Mouse (Mus musculus) liver, embryonic 16.5 days (tissue): ENCODE results near the gene Rgl1. TPM values are rescaled to one million over a fixed set of nuclear protein-coding genes. Genes with fewer than 3 reads are reported as not detected.
"Not testable (repeated sequence)": the region's sequence is repeated elsewhere in the genome, so short reads cannot be mapped to it uniquely, and the experiment has no call there.

Experiments used
- ATAC-seq: fragments of 200-750 bp; cut with Nextera tagmentation; 2 replicates; pipeline ENCODE4 v1.8.0; 2017; ENCODE audit warnings: low read depth, mild to moderate bottlenecking, moderate number of reproducible peaks, moderate library complexity
- H3K27ac ChIP-seq: fragments of 300-500 bp; sonication (generic); 2 replicates; pipeline ENCODE4 v1.5.1; 2014; ENCODE audit warnings: mild to moderate bottlenecking, low read length
- H3K27me3 ChIP-seq: fragments of 300-500 bp; sonication (generic); 2 replicates; pipeline ENCODE4 v1.6.1; 2014; ENCODE audit warnings: low read depth, low read length, mixed read lengths; ENCODE audit not compliant: control insufficient read depth, insufficient read depth
- H3K36me3 ChIP-seq: fragments of 300-500 bp; sonication (generic); 2 replicates; pipeline ENCODE4 v1.6.1; 2014; ENCODE audit warnings: mild to moderate bottlenecking; ENCODE audit not compliant: control insufficient read depth, insufficient read depth
- H3K4me1 ChIP-seq: fragments of 300-500 bp; sonication (generic); 2 replicates; pipeline ENCODE4 v1.6.1; 2014; ENCODE audit warnings: low read depth, low read length, mixed read lengths; ENCODE audit not compliant: control insufficient read depth
- H3K4me2 ChIP-seq: fragments of 300-500 bp; sonication (generic); 2 replicates; pipeline ENCODE4 v1.6.1; 2014; ENCODE audit warnings: low read depth, low read length, mixed read lengths
- H3K4me3 ChIP-seq: fragments of 300-500 bp; sonication (generic); 2 replicates; pipeline ENCODE4 v1.5.1; 2014; ENCODE audit warnings: low read depth, mild to moderate bottlenecking, low read length
- H3K9ac ChIP-seq: fragments of 300-500 bp; sonication (generic); 2 replicates; pipeline ENCODE4 v1.6.1; 2014; ENCODE audit warnings: low read depth, low read length
- H3K9me3 ChIP-seq: fragments of 300-500 bp; sonication (generic); replicated peaks from 2 replicates; pipeline ENCODE4 v1.6.1; 2016; ENCODE audit warnings: low read length; ENCODE audit not compliant: control insufficient read depth
- WGBS: fragments of 180-500 bp; shearing (Covaris S2); extraction: QIAGEN DNeasy Blood & Tissue Kit; methylation state at CpG from one replicate; pipeline ENCODE4 v1.1.7; 2014; ENCODE audit not compliant: insufficient replicate concordance; 5-methylcytosine and 5-hydroxymethylcytosine counted together
- polyA plus RNA-seq: library from polyadenylated mRNA; unstranded; fragments of >200 nt; fragmentation: Nextera tagmentation; extraction: Ambion mirVana; gene quantifications from 2 replicates; pipeline ENCODE4 v1.2.1, GENCODE M21; 2015

Gene Rgl1
- polyA plus RNA-seq, 1 experiment from 2014 or later = 14.2 TPM

DNA sequence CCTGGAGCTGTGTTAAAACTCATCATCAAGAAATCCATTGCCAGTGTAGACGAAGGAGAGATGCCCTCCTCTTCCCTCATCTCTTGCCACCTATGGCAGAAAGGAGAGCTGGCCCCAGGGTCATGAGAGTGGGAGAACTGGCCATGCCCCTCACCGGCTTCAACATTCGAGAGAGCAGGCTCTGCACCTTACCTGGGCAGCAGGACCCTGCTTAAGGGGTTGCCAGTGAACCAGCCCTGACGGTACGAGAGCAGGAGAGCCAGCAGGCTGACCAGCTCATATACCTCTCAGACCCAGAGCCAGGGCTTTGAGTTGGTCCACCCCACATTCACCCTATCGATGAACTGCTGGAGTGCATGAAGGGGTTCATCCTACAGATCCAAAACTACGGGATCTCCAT, 105.7 kb downstream of the Rgl1 start:
- no peak overlapping the region for H3K9ac ChIP-seq
- H3K27me3 ChIP-seq = no peaks in the 10 kb centered on the region
- no peaks in the 10 kb centered on the region for H3K9me3 ChIP-seq
- no peaks in the 10 kb centered on the region for H3K36me3 ChIP-seq
- H3K27ac ChIP-seq = no peak overlapping the region
- no peak overlapping the region for H3K4me2 ChIP-seq
- 61% methylated on average over 7 of the region's 7 CpGs for whole genome bisulfite sequencing
- ATAC-seq = no peak
- H3K4me3 ChIP-seq = no peak overlapping the region
- no peaks in the 10 kb centered on the region for H3K4me1 ChIP-seq

GRCm38 (mm10) chr1:152659961-152660360, 106.2 kb downstream of the Rgl1 start:
- H3K36me3 ChIP-seq = no peaks in the 10 kb centered on the region
- no peak for ATAC-seq
- H3K4me1 ChIP-seq = no peaks in the 10 kb centered on the region
- no peak overlapping the region for H3K27ac ChIP-seq
- H3K4me2 ChIP-seq = no peak overlapping the region
- 66% methylated on average over 4 of the region's 4 CpGs for WGBS
- no peak overlapping the region for H3K4me3 ChIP-seq
- H3K27me3 ChIP-seq = no peaks in the 10 kb centered on the region
- H3K9ac ChIP-seq = no peak overlapping the region
- H3K9me3 ChIP-seq = no peaks in the 10 kb centered on the region

DNA sequence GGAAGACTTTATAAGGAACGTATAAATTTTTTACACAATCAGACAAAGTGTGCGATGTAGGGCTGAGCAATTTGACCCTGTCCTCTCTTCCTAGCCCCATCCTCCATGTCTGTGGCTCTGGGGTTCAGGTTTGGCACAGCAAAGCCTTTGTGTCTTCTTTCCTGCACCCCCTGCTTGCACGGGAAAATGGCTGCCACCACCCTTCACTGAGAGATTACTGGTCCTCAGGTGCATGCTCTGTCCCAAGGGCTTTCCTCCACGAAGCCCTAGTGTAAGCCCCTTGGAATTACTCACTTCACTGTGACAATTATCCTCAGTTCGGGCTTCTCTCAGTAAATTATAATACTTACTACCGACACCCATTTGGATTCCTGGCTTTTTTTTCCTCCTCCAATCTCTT, 109.5 kb downstream of the Rgl1 start:
- ATAC-seq = no peak
- Histone ChIP-seq H3K9me3 (no peaks in the 10 kb centered on the region), H3K4me2 (no peak overlapping the region), H3K9ac (no peak overlapping the region), H3K4me3 (no peak overlapping the region), H3K4me1 (no peaks in the 10 kb centered on the region), H3K27me3 (no peaks in the 10 kb centered on the region), H3K27ac (no peak overlapping the region), H3K36me3 (no peaks in the 10 kb centered on the region)
- 65% methylated on average over 6 of the region's 6 CpGs for WGBS

- H3K36me3 ChIP-seq = no peaks in the 10 kb centered on the region
- no peaks in the 10 kb centered on the region for H3K4me1 ChIP-seq
- no peaks in the 10 kb centered on the region for H3K9me3 ChIP-seq
- H3K27ac ChIP-seq = no peak overlapping the region
- no peak overlapping the region for H3K4me2 ChIP-seq
- no peak overlapping the region for H3K9ac ChIP-seq
- H3K4me3 ChIP-seq = no peak overlapping the region
- ATAC-seq = no peak
- WGBS = 70% methylated on average over 6 of the region's 6 CpGs
- no peaks in the 10 kb centered on the region for H3K27me3 ChIP-seq
Measured at GRCm38 (mm10) chr1:152654851-152655250, 111.3 kb downstream of the Rgl1 start.

DNA sequence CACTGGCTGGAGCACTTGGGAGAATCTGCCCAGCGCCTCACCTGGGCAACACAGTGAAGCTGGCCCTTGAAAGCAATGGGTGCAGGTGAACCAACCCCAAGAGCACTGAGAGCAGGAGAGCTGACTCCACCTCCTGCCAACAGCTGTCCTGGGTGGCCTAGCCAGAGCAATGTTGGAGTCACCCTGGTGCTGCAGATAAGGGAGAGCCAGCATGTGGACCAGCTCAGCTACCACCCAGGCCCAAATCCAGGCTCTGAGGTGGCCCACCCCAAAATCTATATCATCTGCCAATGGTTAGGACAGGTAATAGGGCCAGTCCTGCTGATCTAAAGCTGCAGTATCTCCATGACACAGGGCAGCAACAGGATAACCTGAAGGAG, 114.7 kb downstream of the Rgl1 start:
- no peaks in the 10 kb centered on the region for H3K9me3 ChIP-seq
- H3K4me1 ChIP-seq = no peaks in the 10 kb centered on the region
- 41% methylated on average over 1 of the region's 1 CpGs for WGBS
- no peaks in the 10 kb centered on the region for H3K36me3 ChIP-seq
- no peak overlapping the region for H3K27ac ChIP-seq
- no peak overlapping the region for H3K9ac ChIP-seq
- no peaks in the 10 kb centered on the region for H3K27me3 ChIP-seq
- H3K4me2 ChIP-seq = no peak overlapping the region
- no peak for ATAC-seq
- H3K4me3 ChIP-seq = no peak overlapping the region

DNA sequence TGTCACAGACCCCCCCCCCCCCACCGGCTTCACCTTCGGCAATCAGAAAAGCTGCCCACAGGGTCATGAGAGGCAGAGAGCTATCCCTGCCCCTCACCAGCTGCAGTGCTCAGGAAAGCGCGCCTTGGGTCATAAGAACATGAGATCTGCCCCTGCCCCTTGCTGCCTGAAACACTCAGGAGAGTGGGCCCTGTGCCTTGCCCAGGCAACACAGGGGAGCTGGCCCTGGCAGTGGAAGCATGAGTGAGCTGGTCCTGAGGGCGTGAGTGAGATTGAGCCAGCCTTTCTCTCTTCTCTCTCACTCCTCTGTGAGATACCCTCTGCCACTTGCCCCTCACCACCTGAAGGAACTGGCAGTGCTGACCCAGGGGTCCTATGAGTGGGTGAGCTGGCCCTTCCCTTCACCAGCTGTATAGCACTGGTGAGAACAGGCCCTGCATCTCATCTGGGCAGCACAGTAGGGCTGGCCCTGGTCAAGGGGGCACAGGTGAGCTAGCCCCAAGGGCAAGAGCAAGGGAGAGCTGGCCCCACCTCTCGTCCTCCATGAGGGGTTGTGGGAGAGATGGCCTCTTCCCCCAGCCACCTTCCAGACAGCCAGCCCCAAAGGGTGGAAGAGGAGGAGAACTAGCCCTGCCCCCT, 115.2 kb downstream of the Rgl1 start:
- Histone ChIP-seq H3K27me3 (no peaks in the 10 kb centered on the region), H3K36me3 (no peaks in the 10 kb centered on the region), H3K9ac (no peak overlapping the region), H3K4me1 (no peaks in the 10 kb centered on the region), H3K4me2 (no peak overlapping the region), H3K9me3 (no peaks in the 10 kb centered on the region), H3K4me3 (no peak overlapping the region), H3K27ac (no peak overlapping the region)
- 67% methylated on average over 6 of the region's 6 CpGs for WGBS
- no peak for ATAC-seq

DNA sequence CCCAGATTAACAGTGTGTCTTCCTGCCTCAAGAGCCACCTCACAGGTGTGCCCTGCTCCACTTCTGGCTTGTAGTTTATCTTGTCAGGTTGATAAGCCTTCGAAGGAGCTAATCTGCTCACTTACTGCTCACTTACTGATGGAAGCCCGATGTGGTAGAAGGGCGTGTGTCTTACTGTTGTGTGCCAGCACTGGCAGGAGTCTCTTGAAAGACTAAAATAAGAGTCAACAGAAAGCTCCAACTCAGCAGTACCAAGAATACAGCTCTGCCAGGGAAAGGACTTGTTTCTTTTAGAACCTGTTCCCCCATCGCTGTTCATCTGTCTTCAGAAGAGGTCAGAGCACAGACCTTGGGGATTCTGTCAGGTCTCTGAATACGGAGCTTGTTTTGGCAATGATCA, 118.1 kb downstream of the Rgl1 start:
- Histone ChIP-seq H3K4me1 (no peaks in the 10 kb centered on the region), H3K27me3 (no peaks in the 10 kb centered on the region), H3K9ac (no peak overlapping the region), H3K9me3 (no peaks in the 10 kb centered on the region), H3K36me3 (no peaks in the 10 kb centered on the region), H3K4me2 (no peak overlapping the region), H3K27ac (no peak overlapping the region), H3K4me3 (no peak overlapping the region)
- 62% methylated on average over 5 of the region's 5 CpGs for WGBS
- ATAC-seq = no peak

GRCm38 (mm10) chr1:152642207-152642606, 123.9 kb downstream of the Rgl1 start:
- H3K27me3 ChIP-seq, H3K4me2 ChIP-seq, H3K4me1 ChIP-seq, H3K4me3 ChIP-seq, H3K9me3 ChIP-seq, ATAC-seq, H3K36me3 ChIP-seq, H3K9ac ChIP-seq, H3K27ac ChIP-seq: not testable (repeated sequence)
- WGBS = 68% methylated on average over 9 of the region's 10 CpGs

- no peak for ATAC-seq
- H3K4me1 ChIP-seq = no peaks in the 10 kb centered on the region
- 59% methylated on average over 11 of the region's 11 CpGs for WGBS
Measured at GRCm38 (mm10) chr1:152640195-152640981, 125.8 kb downstream of the Rgl1 start.

More at GRCm38 (mm10) chr1:152640195-152640981, 125.8 kb downstream of the Rgl1 start:
- no peaks in the 10 kb centered on the region for H3K36me3 ChIP-seq
- H3K27me3 ChIP-seq = no peaks in the 10 kb centered on the region
- H3K9ac ChIP-seq = no peak overlapping the region
- H3K4me2 ChIP-seq = no peak overlapping the region
- H3K4me3 ChIP-seq = no peak overlapping the region
- H3K9me3 ChIP-seq = no peaks in the 10 kb centered on the region
- H3K27ac ChIP-seq = no peak overlapping the region
